Mouse (Mus musculus): ENCODE results near the gene Nin. TPM values are rescaled to one million over a fixed set of nuclear protein-coding genes. Genes with fewer than 3 reads are reported as not detected.

Nin gene
- polyA plus RNA-seq, 1 experiment, result 8.0 TPM

DNA sequence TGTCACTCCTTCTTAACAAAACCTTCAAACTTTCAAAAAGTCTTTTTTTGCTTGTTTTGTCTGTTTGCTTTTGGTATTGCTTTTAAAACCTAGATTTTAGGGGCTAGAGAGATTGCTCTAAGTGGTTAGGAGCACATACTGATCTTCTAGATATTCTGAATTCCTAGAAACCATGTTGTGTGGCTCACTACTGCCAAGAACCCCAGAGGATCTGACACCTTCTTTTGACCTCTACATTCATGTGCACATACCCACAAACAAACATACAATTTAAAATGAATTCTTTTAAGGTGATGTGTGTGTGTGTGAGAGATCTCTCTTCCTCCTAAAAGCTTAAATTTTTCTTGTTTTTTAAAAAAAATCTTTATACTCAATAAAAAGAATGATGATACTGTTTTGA, 87.3 kb downstream of the Nin start:
- peaks cover 74% of the 10 kb centered on the region for H3K36me3 ChIP-seq (ENCODE audit: control insufficient read depth, insufficient read depth)
- H3ac ChIP-seq (ENCODE audit: control insufficient read depth, insufficient read length, low read depth), result no peak overlapping the region
- H3K79me2 ChIP-seq (ENCODE audit: control insufficient read depth, insufficient read depth), result no peaks in the 10 kb centered on the region
- H3K79me3 ChIP-seq (ENCODE audit: low read depth), result no peaks in the 10 kb centered on the region
- no peak for TF ChIP-seq MAX (IDR thresholded peaks at IDR 0.05)
- TF ChIP-seq MYOG (IDR thresholded peaks at IDR 0.05; ENCODE audit: control insufficient read depth, extremely low read depth, insufficient read length), result no peak
- TF ChIP-seq CEBPB (IDR thresholded peaks at IDR 0.05; ENCODE audit: low read depth), result no peak
- no peak for TF ChIP-seq FOSL1 (IDR thresholded peaks at IDR 0.05; ENCODE audit: insufficient read depth, low read length, poor library complexity, severe bottlenecking)
- TF ChIP-seq MYOD1 (IDR thresholded peaks at IDR 0.05; ENCODE audit: control insufficient read depth, insufficient read length, low read depth), result no peak
- no peak for TF ChIP-seq USF1 (IDR thresholded peaks at IDR 0.05; ENCODE audit: low read depth)
- no peak for TF ChIP-seq CTCF (IDR thresholded peaks at IDR 0.05; ENCODE audit: control insufficient read depth, insufficient read depth, insufficient read length)
- no peaks in the 10 kb centered on the region for H3K27me3 ChIP-seq (ENCODE audit: control insufficient read depth, insufficient read depth, insufficient read length)
- H3K4me3 ChIP-seq (ENCODE audit: insufficient read depth, poor library complexity, severe bottlenecking), result no peak overlapping the region

DNA sequence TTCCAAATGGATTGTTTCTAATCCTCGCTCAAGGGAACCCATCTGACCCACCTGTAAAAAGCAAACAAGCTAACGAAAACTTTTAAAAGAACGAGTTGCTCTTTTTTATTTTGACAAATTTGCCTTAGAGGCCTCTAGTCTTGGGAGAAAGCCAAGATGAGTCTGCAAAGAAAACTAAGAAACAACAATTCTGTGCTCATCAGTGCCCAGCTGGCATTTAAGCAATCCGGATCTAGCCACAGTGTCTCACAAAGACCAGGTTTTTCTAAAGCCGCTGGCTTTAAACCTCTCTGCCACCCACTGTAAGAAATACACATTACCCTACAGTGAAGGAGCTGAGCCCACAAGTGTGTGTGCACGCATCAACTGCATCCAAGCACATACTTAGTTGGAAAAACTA, 88.1 kb downstream of the Nin start:
- Histone ChIP-seq H3K27me3 (ENCODE audit: control insufficient read depth, insufficient read depth, insufficient read length) (no peaks in the 10 kb centered on the region), H3ac (ENCODE audit: control insufficient read depth, insufficient read length, low read depth) (no peak overlapping the region), H3K79me3 (ENCODE audit: low read depth) (no peaks in the 10 kb centered on the region), H3K79me2 (ENCODE audit: control insufficient read depth, insufficient read depth) (no peaks in the 10 kb centered on the region), H3K4me3 (ENCODE audit: insufficient read depth, poor library complexity, severe bottlenecking) (no peak overlapping the region), H3K36me3 (ENCODE audit: control insufficient read depth, insufficient read depth) (peaks cover 73% of the 10 kb centered on the region)
- TF ChIP-seq USF1 (IDR thresholded peaks at IDR 0.05; ENCODE audit: low read depth) (no peak), MAX (IDR thresholded peaks at IDR 0.05) (no peak), MYOD1 (IDR thresholded peaks at IDR 0.05; ENCODE audit: control insufficient read depth, insufficient read length, low read depth) (no peak), CEBPB (IDR thresholded peaks at IDR 0.05; ENCODE audit: low read depth) (no peak)

DNA sequence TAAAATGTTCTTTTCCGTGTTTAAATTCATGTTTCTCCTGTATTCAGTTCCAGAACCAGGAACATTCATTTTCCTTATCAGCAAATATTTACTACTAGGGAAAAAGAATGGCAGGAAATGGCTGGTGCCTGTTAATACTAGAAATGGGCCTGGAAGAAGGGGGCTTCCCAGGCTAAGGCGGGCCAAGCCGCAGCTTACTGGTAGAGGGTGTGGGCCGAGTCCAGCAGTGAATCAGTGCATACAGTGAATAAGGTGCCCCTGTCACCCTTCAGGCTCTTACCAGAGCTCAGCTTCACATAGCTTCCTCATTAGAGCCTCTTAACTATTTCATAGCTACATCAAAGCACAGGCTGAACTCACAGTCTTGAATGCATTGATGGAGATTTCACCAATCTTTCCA, 89.9 kb downstream of the Nin start:
- H3K36me3 ChIP-seq (ENCODE audit: control insufficient read depth, insufficient read depth), result peaks cover 70% of the 10 kb centered on the region

DNA sequence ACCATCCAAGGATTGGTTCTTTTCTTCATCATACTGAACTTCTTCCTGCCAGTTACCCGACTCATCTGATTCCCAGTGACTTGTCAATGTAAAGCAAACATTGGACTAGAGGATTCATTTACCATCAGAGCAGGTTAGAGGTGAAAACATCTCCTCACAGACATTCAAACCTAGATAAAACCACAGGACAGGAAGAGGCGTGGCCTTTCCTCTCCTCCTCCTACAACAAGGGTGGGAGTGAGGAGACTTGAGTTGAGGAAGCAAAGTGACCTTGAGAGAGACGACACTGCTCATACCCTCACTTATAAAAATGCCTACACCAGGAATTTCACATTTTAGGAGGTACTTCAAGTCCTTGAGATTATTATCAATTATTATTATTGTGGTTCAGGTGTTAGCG, 95.4 kb downstream of the Nin start:
- peaks cover 51% of the 10 kb centered on the region for H3K36me3 ChIP-seq (ENCODE audit: control insufficient read depth, insufficient read depth)
- H3K79me2 ChIP-seq (ENCODE audit: control insufficient read depth, insufficient read depth), result no peaks in the 10 kb centered on the region
- TF ChIP-seq MAX (IDR thresholded peaks at IDR 0.05) (no peak), MYOG (IDR thresholded peaks at IDR 0.05; ENCODE audit: control insufficient read depth, extremely low read depth, insufficient read length) (no peak), FOSL1 (IDR thresholded peaks at IDR 0.05; ENCODE audit: insufficient read depth, low read length, poor library complexity, severe bottlenecking) (no peak), USF1 (IDR thresholded peaks at IDR 0.05; ENCODE audit: low read depth) (no peak), CTCF (IDR thresholded peaks at IDR 0.05; ENCODE audit: control insufficient read depth, insufficient read depth, insufficient read length) (no peak), CEBPB (IDR thresholded peaks at IDR 0.05; ENCODE audit: low read depth) (no peak), MYOD1 (IDR thresholded peaks at IDR 0.05; ENCODE audit: control insufficient read depth, insufficient read length, low read depth) (no peak)
- no peaks in the 10 kb centered on the region for H3K79me3 ChIP-seq (ENCODE audit: low read depth)
- H3ac ChIP-seq (ENCODE audit: control insufficient read depth, insufficient read length, low read depth), result no peak overlapping the region
- no peaks in the 10 kb centered on the region for H3K27me3 ChIP-seq (ENCODE audit: control insufficient read depth, insufficient read depth, insufficient read length)
- H3K4me3 ChIP-seq (ENCODE audit: insufficient read depth, poor library complexity, severe bottlenecking), result no peak overlapping the region

More for the DNA sequence above, 89.9 kb downstream of the Nin start:
- Histone ChIP-seq H3K4me3 (ENCODE audit: insufficient read depth, poor library complexity, severe bottlenecking) (no peak overlapping the region), H3ac (ENCODE audit: control insufficient read depth, insufficient read length, low read depth) (no peak overlapping the region), H3K79me3 (ENCODE audit: low read depth) (no peaks in the 10 kb centered on the region), H3K27me3 (ENCODE audit: control insufficient read depth, insufficient read depth, insufficient read length) (no peaks in the 10 kb centered on the region), H3K79me2 (ENCODE audit: control insufficient read depth, insufficient read depth) (no peaks in the 10 kb centered on the region)
- TF ChIP-seq MYOD1 (IDR thresholded peaks at IDR 0.05; ENCODE audit: control insufficient read depth, insufficient read length, low read depth) (no peak), MAX (IDR thresholded peaks at IDR 0.05) (no peak), CTCF (IDR thresholded peaks at IDR 0.05; ENCODE audit: control insufficient read depth, insufficient read depth, insufficient read length) (no peak), MYOG (IDR thresholded peaks at IDR 0.05; ENCODE audit: control insufficient read depth, extremely low read depth, insufficient read length) (no peak), FOSL1 (IDR thresholded peaks at IDR 0.05; ENCODE audit: insufficient read depth, low read length, poor library complexity, severe bottlenecking) (no peak), USF1 (IDR thresholded peaks at IDR 0.05; ENCODE audit: low read depth) (no peak), CEBPB (IDR thresholded peaks at IDR 0.05; ENCODE audit: low read depth) (no peak)

DNA sequence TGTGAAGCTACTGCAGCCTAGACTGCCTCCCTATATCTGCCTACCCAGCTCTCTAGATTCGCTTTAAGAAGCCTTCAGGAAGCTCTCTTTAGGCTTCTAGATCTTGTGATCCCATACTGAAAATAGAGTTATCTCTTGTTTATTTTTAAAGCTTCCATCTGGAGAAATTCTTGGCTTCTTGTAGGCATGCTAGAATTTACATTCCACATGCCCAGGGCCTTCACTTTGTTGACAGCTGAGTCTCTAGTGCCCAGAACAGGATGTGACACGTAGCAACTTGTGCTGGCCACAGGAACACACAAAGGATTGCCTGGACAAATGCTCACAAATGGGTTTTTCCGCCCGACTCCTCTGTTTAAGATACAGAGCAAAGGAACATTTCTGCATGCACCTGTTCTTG, 97.6 kb downstream of the Nin start:
- Histone ChIP-seq H3ac (ENCODE audit: control insufficient read depth, insufficient read length, low read depth) (no peak overlapping the region), H3K4me3 (ENCODE audit: insufficient read depth, poor library complexity, severe bottlenecking) (no peak overlapping the region), H3K27me3 (ENCODE audit: control insufficient read depth, insufficient read depth, insufficient read length) (no peaks in the 10 kb centered on the region), H3K79me2 (ENCODE audit: control insufficient read depth, insufficient read depth) (no peaks in the 10 kb centered on the region), H3K79me3 (ENCODE audit: low read depth) (no peaks in the 10 kb centered on the region), H3K36me3 (ENCODE audit: control insufficient read depth, insufficient read depth) (peaks cover 55% of the 10 kb centered on the region)
- TF ChIP-seq MYOD1 (IDR thresholded peaks at IDR 0.05; ENCODE audit: control insufficient read depth, insufficient read length, low read depth), result no peak
- no peak for TF ChIP-seq MAX (IDR thresholded peaks at IDR 0.05)
- no peak for TF ChIP-seq CEBPB (IDR thresholded peaks at IDR 0.05; ENCODE audit: low read depth)
- TF ChIP-seq USF1 (IDR thresholded peaks at IDR 0.05; ENCODE audit: low read depth), result no peak
- TF ChIP-seq MYOG (IDR thresholded peaks at IDR 0.05; ENCODE audit: control insufficient read depth, extremely low read depth, insufficient read length), result no peak

DNA sequence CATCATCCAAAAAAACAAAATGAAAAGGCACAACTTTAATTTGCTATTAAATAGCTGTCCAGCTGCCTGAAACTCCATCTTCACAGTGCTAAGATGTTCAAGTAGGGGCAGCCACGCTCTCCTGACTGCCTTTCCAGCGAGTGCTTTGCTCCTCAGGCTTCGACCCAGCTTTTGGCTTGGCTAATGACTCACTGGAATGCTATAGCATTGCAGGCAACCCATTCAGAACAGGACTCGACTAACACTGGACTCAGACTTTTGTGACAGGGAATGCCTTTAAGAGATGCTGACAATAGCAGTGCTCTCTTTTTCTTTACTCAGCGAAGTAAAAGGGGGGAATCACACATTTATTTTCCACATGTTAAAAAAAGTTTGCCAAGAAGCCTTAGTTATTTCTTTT, 101.8 kb downstream of the Nin start:
- TF ChIP-seq MYOD1 (IDR thresholded peaks at IDR 0.05; ENCODE audit: control insufficient read depth, insufficient read length, low read depth) (no peak), USF1 (IDR thresholded peaks at IDR 0.05; ENCODE audit: low read depth) (no peak), CTCF (IDR thresholded peaks at IDR 0.05; ENCODE audit: control insufficient read depth, insufficient read depth, insufficient read length) (no peak), MAX (IDR thresholded peaks at IDR 0.05) (no peak), FOSL1 (IDR thresholded peaks at IDR 0.05; ENCODE audit: insufficient read depth, low read length, poor library complexity, severe bottlenecking) (no peak), MYOG (IDR thresholded peaks at IDR 0.05; ENCODE audit: control insufficient read depth, extremely low read depth, insufficient read length) (no peak), CEBPB (IDR thresholded peaks at IDR 0.05; ENCODE audit: low read depth) (no peak)
- Histone ChIP-seq H3K79me2 (ENCODE audit: control insufficient read depth, insufficient read depth) (no peaks in the 10 kb centered on the region), H3K27me3 (ENCODE audit: control insufficient read depth, insufficient read depth, insufficient read length) (no peaks in the 10 kb centered on the region), H3K4me3 (ENCODE audit: insufficient read depth, poor library complexity, severe bottlenecking) (no peak overlapping the region), H3ac (ENCODE audit: control insufficient read depth, insufficient read length, low read depth) (no peak overlapping the region), H3K36me3 (ENCODE audit: control insufficient read depth, insufficient read depth) (peaks cover 42% of the 10 kb centered on the region), H3K79me3 (ENCODE audit: low read depth) (no peaks in the 10 kb centered on the region)
